Mouse (Mus musculus): ENCODE results near the gene Rara. TPM values are rescaled to one million over a fixed set of nuclear protein-coding genes. Genes with fewer than 3 reads are reported as not detected.

Gene Rara
- polyA plus RNA-seq, 1 experiment from 2014 or later: 47.1 TPM

- Histone ChIP-seq H3K4me1 (replicated peaks) (peaks cover 67% of the 10 kb centered on the region), H3K36me3 (peaks cover 63% of the 10 kb centered on the region), H3K9ac (replicated peaks) (no peak overlapping the region), H3K27ac (peak overlapping the region; percentile 69), H3K4me2 (peak overlapping the region; percentile 39; the same call in 1 of the 2 replicates), H3K9me3 (no peaks in the 10 kb centered on the region), H3K27me3 (no peaks in the 10 kb centered on the region), H3K4me3 (replicated peaks) (no peak overlapping the region)
- no peak for ATAC-seq (ENCODE audit: insufficient number of reproducible peaks, insufficient read depth, low FRiP score, low TSS enrichment, low read depth)
- WGBS: 35% methylated on average over 13 of the region's 13 CpGs
These were observed 26.3 kb downstream of the Rara start for GRCm38 (mm10) chr11:98953835-98954320.

GRCm38 (mm10) chr11:98954373-98954772 is 26.8 kb downstream of the Rara start:
- H3K4me3 ChIP-seq (replicated peaks): no peak overlapping the region
- 11% methylated on average over 10 of the region's 10 CpGs for WGBS
- H3K27ac ChIP-seq: peak overlapping the region; percentile 69
- H3K4me2 ChIP-seq: peak overlapping the region; percentile 39
- H3K9ac ChIP-seq (replicated peaks): no peak overlapping the region
- H3K27me3 ChIP-seq: no peaks in the 10 kb centered on the region
- no peaks in the 10 kb centered on the region for H3K9me3 ChIP-seq
- H3K36me3 ChIP-seq: peaks cover 60% of the 10 kb centered on the region
- no peak for ATAC-seq (ENCODE audit: insufficient number of reproducible peaks, insufficient read depth, low FRiP score, low TSS enrichment, low read depth)
- H3K4me1 ChIP-seq (replicated peaks): peaks cover 68% of the 10 kb centered on the region

DNA sequence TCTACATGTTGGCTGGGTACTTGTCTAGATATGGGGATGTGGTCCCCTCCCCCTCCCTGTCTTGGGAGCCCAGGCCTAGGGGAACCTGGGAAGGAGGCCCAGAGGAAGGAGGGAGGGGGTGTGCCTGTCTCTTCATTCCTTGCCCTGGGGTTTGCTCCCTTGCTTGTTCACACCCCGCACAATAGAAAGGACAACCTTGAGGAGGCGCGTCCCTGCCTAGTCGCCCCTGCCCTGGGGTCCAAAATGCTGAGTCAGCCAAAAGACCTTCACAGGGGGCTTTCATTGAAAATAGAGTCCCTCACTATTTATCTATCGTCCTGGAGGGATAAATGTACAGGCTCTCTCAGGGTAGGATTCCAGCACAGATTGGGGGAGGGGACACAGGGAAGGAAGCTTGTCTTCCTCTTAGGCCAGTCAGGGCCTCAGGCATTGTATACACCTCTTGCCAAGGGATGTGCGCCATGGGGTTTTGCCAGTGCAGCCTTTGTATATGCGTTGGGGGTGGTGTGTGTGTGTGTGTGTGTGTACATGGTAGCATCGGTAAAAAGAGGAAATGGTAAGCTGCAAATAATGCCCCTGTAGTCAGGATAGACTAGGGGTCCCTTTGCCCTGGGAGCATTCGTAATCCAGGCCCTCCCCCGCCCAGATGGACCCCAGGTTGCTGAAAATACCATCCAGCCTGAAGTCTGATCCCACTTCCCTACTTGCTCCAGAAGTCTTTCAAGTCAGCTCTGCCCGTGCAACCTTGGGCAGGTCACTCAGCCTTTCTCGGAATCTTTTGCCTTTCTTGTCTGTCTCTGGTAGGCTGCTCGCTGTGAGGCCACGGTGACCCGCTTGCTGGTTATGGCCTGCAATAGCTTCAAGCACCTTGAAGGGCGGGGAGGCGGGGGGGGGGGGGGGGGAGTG is 27.4 kb downstream of the Rara start:
- peak overlapping the region; percentile 18; the same call in 1 of the 2 replicates for H3K9ac ChIP-seq (replicated peaks)
- WGBS: 16% methylated on average over 16 of the region's 17 CpGs
- peak overlapping the region; percentile 39 for H3K4me2 ChIP-seq
- no peaks in the 10 kb centered on the region for H3K9me3 ChIP-seq
- peaks cover 68% of the 10 kb centered on the region for H3K4me1 ChIP-seq (replicated peaks)
- H3K27ac ChIP-seq: peak overlapping the region; percentile 69
- H3K27me3 ChIP-seq: no peaks in the 10 kb centered on the region
- H3K36me3 ChIP-seq: peaks cover 53% of the 10 kb centered on the region
- no peak overlapping the region for H3K4me3 ChIP-seq (replicated peaks)
- no peak for ATAC-seq (ENCODE audit: insufficient number of reproducible peaks, insufficient read depth, low FRiP score, low TSS enrichment, low read depth)

DNA sequence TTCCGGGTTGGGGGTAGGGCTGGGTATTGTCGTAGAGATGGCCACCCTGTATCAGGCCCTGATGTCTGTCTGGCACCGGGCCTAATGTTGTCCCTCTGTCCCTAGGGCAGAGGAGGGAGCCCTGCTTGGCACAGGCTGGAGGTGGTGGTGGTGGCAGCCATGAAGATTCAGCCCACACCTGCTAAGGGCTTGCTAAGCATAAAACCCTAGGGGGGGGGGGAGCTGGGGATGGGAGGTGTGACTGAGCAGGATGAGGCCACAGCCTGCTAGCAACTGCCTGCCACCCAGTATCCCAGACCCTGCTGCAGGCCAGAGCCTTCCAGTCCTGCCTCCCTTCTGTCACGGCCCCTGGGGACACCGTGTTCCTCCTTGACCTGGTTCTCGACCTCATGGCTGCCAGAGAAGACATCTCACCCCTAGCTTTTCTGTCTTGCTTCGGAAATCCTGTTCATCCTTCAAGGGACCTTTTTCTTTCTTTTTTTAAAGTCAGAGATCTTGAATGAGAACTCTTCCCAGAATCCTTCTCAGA is 28.2 kb downstream of the Rara start:
- Histone ChIP-seq H3K9ac (replicated peaks) (0 out of 2 replicates have a peak overlapping the region, but pooled peaks have one; percentile 18), H3K4me1 (replicated peaks) (peaks cover 69% of the 10 kb centered on the region), H3K27ac (peak overlapping the region; percentile 69; the same call in 1 of the 2 replicates), H3K27me3 (no peaks in the 10 kb centered on the region), H3K4me2 (peak overlapping the region; percentile 39; the same call in 1 of the 2 replicates), H3K9me3 (no peaks in the 10 kb centered on the region), H3K4me3 (replicated peaks) (no peak overlapping the region), H3K36me3 (peaks cover 46% of the 10 kb centered on the region)
- WGBS: 31% methylated on average over 6 of the region's 7 CpGs
- ATAC-seq (ENCODE audit: insufficient number of reproducible peaks, insufficient read depth, low FRiP score, low TSS enrichment, low read depth): no peak

DNA sequence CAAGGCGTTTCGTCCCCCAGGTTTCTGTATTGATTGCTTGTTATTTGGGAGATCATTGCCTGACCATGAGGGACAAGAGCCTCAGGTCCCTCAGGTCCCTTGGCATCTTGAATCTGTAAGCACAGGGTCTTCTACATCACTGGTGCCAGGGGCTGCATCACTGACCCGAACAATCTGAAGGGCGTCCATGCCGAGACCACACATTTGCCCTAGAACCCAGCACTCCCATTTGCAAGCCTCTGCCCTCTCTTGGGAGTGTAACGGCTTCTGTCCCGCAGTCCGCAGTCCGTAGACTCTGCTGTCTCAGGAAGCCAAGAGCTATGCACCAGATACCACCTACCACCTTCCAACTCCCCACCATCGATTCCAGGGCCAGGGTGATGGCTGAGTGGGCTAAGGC is 28.7 kb downstream of the Rara start:
- H3K27me3 ChIP-seq: no peaks in the 10 kb centered on the region
- H3K9me3 ChIP-seq: no peaks in the 10 kb centered on the region
- H3K4me3 ChIP-seq (replicated peaks): no peak overlapping the region
- ATAC-seq (ENCODE audit: insufficient number of reproducible peaks, insufficient read depth, low FRiP score, low TSS enrichment, low read depth): no peak
- WGBS: 75% methylated on average over 10 of the region's 10 CpGs
- no peak overlapping the region for H3K9ac ChIP-seq (replicated peaks)
- peaks cover 69% of the 10 kb centered on the region for H3K4me1 ChIP-seq (replicated peaks)
- no peak overlapping the region for H3K27ac ChIP-seq
- peaks cover 41% of the 10 kb centered on the region for H3K36me3 ChIP-seq
- H3K4me2 ChIP-seq: no peak overlapping the region

- H3K4me2 ChIP-seq: peak overlapping the region; percentile 99
- no peaks in the 10 kb centered on the region for H3K9me3 ChIP-seq
- H3K4me1 ChIP-seq (replicated peaks): peaks cover 73% of the 10 kb centered on the region
- WGBS: under 1% methylated on average over 43 of the region's 43 CpGs
- peak overlapping the region; percentile 73 for H3K4me3 ChIP-seq (replicated peaks)
- peak overlapping the region; percentile 79 for H3K9ac ChIP-seq (replicated peaks)
- peak; percentile 13; the same call in 1 of the 2 replicates for ATAC-seq (ENCODE audit: insufficient number of reproducible peaks, insufficient read depth, low FRiP score, low TSS enrichment, low read depth)
- peak overlapping the region; percentile 76 for H3K27ac ChIP-seq
- H3K27me3 ChIP-seq: no peaks in the 10 kb centered on the region
- H3K36me3 ChIP-seq: peaks cover 27% of the 10 kb centered on the region
These were observed 32.1 kb downstream of the Rara start for GRCm38 (mm10) chr11:98959437-98960312.

DNA sequence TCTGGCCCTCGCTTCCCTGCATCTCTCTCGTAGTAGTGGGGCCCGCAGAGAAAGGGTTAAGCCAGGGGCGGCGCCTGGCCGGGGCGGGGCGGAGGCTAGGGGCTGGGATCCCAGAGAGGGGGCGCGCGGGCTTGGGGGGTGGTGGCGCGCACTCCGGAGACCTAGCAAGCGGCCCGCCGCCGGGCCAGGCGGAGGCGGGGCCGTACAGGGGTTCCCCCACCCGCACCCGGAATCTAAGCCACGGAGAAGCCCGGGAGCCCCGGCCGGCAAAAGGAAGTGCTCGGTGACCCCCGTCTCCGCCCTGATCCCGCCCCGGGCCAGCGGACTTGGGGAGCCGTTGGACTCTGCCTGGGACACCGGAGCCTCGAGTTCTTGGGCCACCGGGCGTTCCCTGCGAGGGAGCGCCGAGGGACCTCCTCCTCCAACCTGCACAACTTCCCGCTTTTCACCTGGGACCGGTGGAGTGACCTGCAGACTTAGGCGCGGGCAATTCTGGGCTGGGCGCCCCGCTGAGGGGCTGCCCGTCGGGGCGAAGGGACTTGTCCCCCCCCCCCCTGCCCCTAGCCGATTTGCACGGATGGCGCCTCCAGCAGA is 32.8 kb downstream of the Rara start:
- peak overlapping the region; percentile 99 for H3K4me2 ChIP-seq
- peak overlapping the region; percentile 76 for H3K27ac ChIP-seq
- H3K9me3 ChIP-seq: no peaks in the 10 kb centered on the region
- H3K4me3 ChIP-seq (replicated peaks): peak overlapping the region; percentile 73
- peaks cover 73% of the 10 kb centered on the region for H3K4me1 ChIP-seq (replicated peaks)
- ATAC-seq (ENCODE audit: insufficient number of reproducible peaks, insufficient read depth, low FRiP score, low TSS enrichment, low read depth): 0 out of 2 replicates have a peak, but pooled peaks have one; percentile 4
- under 1% methylated on average over 49 of the region's 53 CpGs for WGBS
- peak overlapping the region; percentile 79 for H3K9ac ChIP-seq (replicated peaks)
- no peaks in the 10 kb centered on the region for H3K27me3 ChIP-seq
- H3K36me3 ChIP-seq: peaks cover 27% of the 10 kb centered on the region

- H3K9ac ChIP-seq (replicated peaks): peak overlapping the region; percentile 79
- H3K27ac ChIP-seq: peak overlapping the region; percentile 76
- H3K4me1 ChIP-seq (replicated peaks): peaks cover 74% of the 10 kb centered on the region
- peaks cover 28% of the 10 kb centered on the region for H3K36me3 ChIP-seq
- H3K4me3 ChIP-seq (replicated peaks): peak overlapping the region; percentile 73
- WGBS: 2% methylated on average over 18 of the region's 18 CpGs
- H3K9me3 ChIP-seq: no peaks in the 10 kb centered on the region
- peak overlapping the region; percentile 99 for H3K4me2 ChIP-seq
- ATAC-seq (ENCODE audit: insufficient number of reproducible peaks, insufficient read depth, low FRiP score, low TSS enrichment, low read depth): no peak
- H3K27me3 ChIP-seq: no peaks in the 10 kb centered on the region
These were observed 33.5 kb downstream of the Rara start for GRCm38 (mm10) chr11:98961051-98961592.

GRCm38 (mm10) chr11:98961766-98962165 is 34.1 kb downstream of the Rara start:
- Histone ChIP-seq H3K9ac (replicated peaks) (peak overlapping the region; percentile 79), H3K27me3 (no peaks in the 10 kb centered on the region), H3K4me3 (replicated peaks) (peak overlapping the region; percentile 73), H3K9me3 (no peaks in the 10 kb centered on the region), H3K27ac (peak overlapping the region; percentile 35; the same call in 1 of the 2 replicates), H3K36me3 (peaks cover 28% of the 10 kb centered on the region), H3K4me1 (replicated peaks) (peaks cover 81% of the 10 kb centered on the region), H3K4me2 (peak overlapping the region; percentile 99)
- ATAC-seq (ENCODE audit: insufficient number of reproducible peaks, insufficient read depth, low FRiP score, low TSS enrichment, low read depth): no peak
- WGBS: 6% methylated on average over 8 of the region's 8 CpGs

DNA sequence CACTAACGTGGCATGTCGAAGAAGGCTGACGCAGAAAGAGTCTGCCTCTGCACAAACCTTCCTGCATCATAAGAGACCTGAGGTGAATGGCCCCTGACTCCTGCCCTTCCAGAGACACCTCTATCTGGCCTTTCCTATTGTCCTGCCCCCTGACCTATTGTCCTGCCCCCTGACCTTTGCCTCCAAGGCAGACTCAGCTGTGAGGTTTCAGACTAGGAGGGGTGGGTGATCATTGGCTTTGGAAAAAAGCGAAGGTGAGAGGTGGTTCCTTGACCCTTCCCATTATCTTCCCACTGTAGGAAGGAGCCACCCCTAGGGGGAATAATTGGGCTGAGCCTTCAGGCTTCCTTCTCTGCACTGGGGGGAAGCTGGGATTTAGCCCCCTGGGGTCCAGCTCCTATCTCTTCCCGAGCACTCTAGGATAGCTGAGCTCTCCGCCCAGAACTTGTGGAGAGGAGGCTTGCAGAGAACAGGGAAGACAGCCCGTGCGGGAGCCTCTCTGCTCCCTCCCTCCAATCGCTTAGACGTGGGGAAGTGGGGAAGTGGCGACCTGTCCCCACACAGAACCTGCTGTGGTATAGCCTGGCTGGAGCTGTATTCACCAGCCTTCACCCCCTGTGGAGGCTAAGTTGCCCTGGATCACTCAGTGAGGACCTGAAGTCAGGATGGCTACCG is 34.9 kb downstream of the Rara start:
- H3K4me2 ChIP-seq: peak overlapping the region; percentile 99
- peak overlapping the region; percentile 94 for H3K27ac ChIP-seq
- H3K9ac ChIP-seq (replicated peaks): peak overlapping the region; percentile 56
- no peaks in the 10 kb centered on the region for H3K27me3 ChIP-seq
- peaks cover 28% of the 10 kb centered on the region for H3K36me3 ChIP-seq
- no peaks in the 10 kb centered on the region for H3K9me3 ChIP-seq
- no peak for ATAC-seq (ENCODE audit: insufficient number of reproducible peaks, insufficient read depth, low FRiP score, low TSS enrichment, low read depth)
- WGBS: 7% methylated on average over 12 of the region's 12 CpGs
- peaks cover 88% of the 10 kb centered on the region for H3K4me1 ChIP-seq (replicated peaks)
- H3K4me3 ChIP-seq (replicated peaks): peak overlapping the region; percentile 73

Data from limb, embryonic 12.5 days (tissue).